Mouse (Mus musculus) C2C12 (cell line): Measurements from ENCODE around the gene Sorbs1.

Experiments used
- CTCF ChIP-seq: IDR thresholded peaks from one replicate; pipeline ENCODE4 v1.5.1; 2011; ENCODE audit not compliant: control insufficient read depth, insufficient read depth, insufficient read length
- MAX ChIP-seq: IDR thresholded peaks from one replicate; pipeline ENCODE4 v1.6.1; 2011; ENCODE audit warnings: mild to moderate bottlenecking, control low read depth
- USF1 ChIP-seq: IDR thresholded peaks from one replicate; pipeline ENCODE4 v1.6.1; 2011; ENCODE audit warnings: low read depth, mild to moderate bottlenecking, control low read depth, moderate library complexity

DNA sequence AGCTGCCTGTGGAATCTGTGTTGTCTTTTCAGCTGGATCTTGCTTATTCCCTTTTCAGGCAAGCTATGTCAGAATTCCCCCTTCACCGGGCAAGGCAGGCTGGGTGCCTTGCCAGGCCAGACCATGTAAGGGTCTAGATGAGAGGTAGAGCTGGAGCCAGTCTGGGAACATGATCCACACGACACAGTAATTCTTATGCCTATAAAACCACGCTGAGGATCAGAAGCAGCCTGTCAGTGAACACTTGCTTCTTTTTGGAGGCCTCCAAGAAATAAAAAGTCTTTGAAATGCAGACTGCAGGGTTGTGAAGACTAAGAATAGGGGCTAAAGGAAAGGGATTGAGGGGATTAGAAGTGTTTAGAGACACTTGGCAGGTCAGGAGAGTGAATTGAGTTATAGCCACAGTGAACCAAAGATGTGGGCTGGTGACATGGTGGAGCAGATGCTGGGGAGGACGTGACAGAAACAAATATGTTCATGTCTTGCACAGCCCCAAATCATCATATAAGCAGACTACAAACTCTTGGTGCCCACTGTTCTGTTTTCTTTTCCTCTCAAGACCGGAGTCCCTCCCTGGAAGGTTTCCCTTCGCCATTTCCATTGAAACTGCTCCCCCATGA, 36.0 kb upstream of the Sorbs1 start:
- TF ChIP-seq CTCF (no peak), USF1 (no peak), MAX (no peak)
